10 mouse cellular contexts compared by ENCODE assay signal in the genomic region with DNA sequence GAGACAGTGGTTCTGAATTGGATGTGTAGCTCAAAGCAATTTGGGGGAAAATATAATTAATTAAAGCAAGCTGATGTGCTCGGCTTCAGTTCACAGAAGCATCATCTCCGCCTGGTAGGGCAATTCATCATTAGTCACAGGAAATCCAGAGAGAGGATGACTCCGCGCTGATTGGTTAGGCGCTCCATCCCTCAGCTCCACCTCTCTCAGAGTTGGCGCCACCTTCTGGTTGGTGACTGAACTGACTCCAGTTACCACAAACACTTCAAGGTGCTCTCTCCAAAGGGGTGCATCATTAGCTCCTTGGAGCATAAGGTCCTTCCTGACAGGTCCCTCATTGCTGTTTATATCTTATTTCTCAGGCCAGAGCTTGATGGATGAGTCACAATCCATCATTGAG. TPM values are rescaled to one million over a fixed set of nuclear protein-coding genes. Genes with fewer than 3 reads are reported as not detected.
DNase-seq lines count a peak whose midpoint lies in the region; ATAC-seq lines count a peak whose summit lies in the region.
"Had no signal": no experiment of that assay in that cellular context is flagged by ENCODE, and none has a peak within 500 bp of the region (broad histone marks: within the 10 kb centered on the region; RNA-seq: fewer than 3 reads in every experiment).

No protein-coding gene starts in this region.

- H3K27me3 ChIP-seq in liver, embryonic 11.5 days (replicated peaks; ENCODE audit: control insufficient read depth, insufficient read depth, low read length): no peaks in the 10 kb centered on the region
- no peaks in the 10 kb centered on the region for H3K27me3 ChIP-seq in forebrain, embryonic 14.5 days (replicated peaks; ENCODE audit: control insufficient read depth, insufficient read depth, low read length)
- H3K27me3 ChIP-seq: lung, embryonic 15.5 days had no signal

- no peaks in the 10 kb centered on the region for H3K4me1 ChIP-seq in liver, embryonic 11.5 days (replicated peaks; ENCODE audit: control insufficient read depth, insufficient read depth, low read length)
- H3K4me1 ChIP-seq in forebrain, embryonic 14.5 days (ENCODE audit: control insufficient read depth, insufficient read depth, low read length): no peaks in the 10 kb centered on the region
- H3K4me1 ChIP-seq: lung, embryonic 15.5 days had no signal

- no peak overlapping the region for H3K9ac ChIP-seq in liver, embryonic 11.5 days (ENCODE audit: low read depth, low read length)
- H3K9ac ChIP-seq in forebrain, embryonic 14.5 days (ENCODE audit: low read length): no peak overlapping the region
- H3K9ac ChIP-seq: lung, embryonic 15.5 days had no signal

- H3K36me3 ChIP-seq in liver, embryonic 11.5 days (ENCODE audit: control insufficient read depth, insufficient read depth, low read length): no peaks in the 10 kb centered on the region
- no peaks in the 10 kb centered on the region for H3K36me3 ChIP-seq in forebrain, embryonic 14.5 days (ENCODE audit: control insufficient read depth, insufficient read depth, low read length)
- H3K36me3 ChIP-seq: lung, embryonic 15.5 days had no signal

- H3K4me2 ChIP-seq in liver, embryonic 11.5 days: no peak overlapping the region
- H3K4me2 ChIP-seq in forebrain, embryonic 14.5 days (ENCODE audit: low read length): no peak overlapping the region
- H3K4me2 ChIP-seq: lung, embryonic 15.5 days had no signal

- peak; percentile 47 for DNase-seq in liver
- no peak for DNase-seq in liver, embryonic 11.5 days (ENCODE audit: low spot score)
- peak; percentile 45 for DNase-seq in gastrocnemius, postnatal 10 days
- DNase-seq in lung, adult 18-20 months: peak; percentile 66 to 69
- peak; percentile 52 to 82 for DNase-seq in spleen, postnatal 4 days (ENCODE audit: low spot score in 2 of 2)
- DNase-seq in forebrain, embryonic 14.5 days (ENCODE audit: low spot score): no peak

- no peak overlapping the region for H3K4me3 ChIP-seq in liver, embryonic 11.5 days (ENCODE audit: low read depth, low read length)
- H3K4me3 ChIP-seq in forebrain, embryonic 14.5 days (ENCODE audit: low read depth, low read length): no peak overlapping the region
- H3K4me3 ChIP-seq: lung, embryonic 15.5 days had no signal

- 44% methylated on average over 6 of the region's 6 CpGs for WGBS in liver, embryonic 11.5 days
- WGBS in forebrain, embryonic 14.5 days: 53% methylated on average over 6 of the region's 6 CpGs

- H3K27ac ChIP-seq in liver, embryonic 11.5 days (ENCODE audit: low read depth, low read length): no peak overlapping the region
- H3K27ac ChIP-seq in forebrain, embryonic 14.5 days (ENCODE audit: low read depth, low read length): no peak overlapping the region
- H3K27ac ChIP-seq: lung, embryonic 15.5 days had no signal

- no peak for ATAC-seq in liver, embryonic 11.5 days (replicated peaks; ENCODE audit: low FRiP score)
- ATAC-seq in activated CD4-positive, CD25-positive, alpha-beta regulatory T cell, adult 4 months: peak; percentile 99
- no peak for ATAC-seq in forebrain, embryonic 14.5 days
- ATAC-seq in frontal cortex, adult (ENCODE audit: low TSS enrichment): no peak

- H3K9me3 ChIP-seq in liver, embryonic 11.5 days (ENCODE audit: control insufficient read depth, low read length): no peaks in the 10 kb centered on the region
- H3K9me3 ChIP-seq in forebrain, embryonic 14.5 days (replicated peaks; ENCODE audit: control insufficient read depth, low read length): no peaks in the 10 kb centered on the region
- H3K9me3 ChIP-seq: lung, embryonic 15.5 days had no signal

RNA-seq across cellular contexts. Expression of gene Ghsr, which starts 25.6 kb away (rescaled TPM):
- not detected in 2 replicates for polyA plus RNA-seq in liver, embryonic 11.5 days (2014; fragmentation: Nextera tagmentation; extraction: Ambion mirVana)
- polyA plus RNA-seq in activated CD4-positive, CD25-positive, alpha-beta regulatory T cell, adult 4 months (2017; shearing (Covaris generic)): not detected
- total RNA-seq in gastrocnemius, postnatal 10 days (2021): not detected
- polyA plus RNA-seq in forebrain, embryonic 14.5 days (2014; fragmentation: Nextera tagmentation; extraction: Ambion mirVana): not detected in 2 replicates
- polyA plus RNA-seq: embryonic facial prominence, embryonic 14.5 days; lung, embryonic 15.5 days had no signal

RNA-seq across cellular contexts. Expression of gene Tnfsf10, which starts 28.7 kb away (rescaled TPM):
- 0.03 and 0.05 TPM in 2 replicates for polyA plus RNA-seq in liver, embryonic 11.5 days (2014; fragmentation: Nextera tagmentation; extraction: Ambion mirVana)
- polyA plus RNA-seq in activated CD4-positive, CD25-positive, alpha-beta regulatory T cell, adult 4 months (2017; shearing (Covaris generic)): 10 to 100 TPM; 18.8 to 23.6 TPM
- 1 to 10 TPM; 5.3 to 6.1 TPM for total RNA-seq in gastrocnemius, postnatal 10 days (2021)
- 0.07 and 0.19 TPM in 2 replicates for polyA plus RNA-seq in forebrain, embryonic 14.5 days (2014; fragmentation: Nextera tagmentation; extraction: Ambion mirVana)

Comparison
In these comparisons a context has a peak if more than half of its experiments do, and no peak if none do; other contexts are left out.
1. DNase-seq: peak in liver (single experiment), gastrocnemius, postnatal 10 days (single experiment), lung, adult 18-20 months (2 of 2) and spleen, postnatal 4 days (2 of 2); none in liver, embryonic 11.5 days (single experiment) and forebrain, embryonic 14.5 days (single experiment).
2. RNA of gene Tnfsf10, which starts 28.7 kb away (polyA plus RNA-seq): 18.8 to 23.6 TPM in activated CD4-positive, CD25-positive, alpha-beta regulatory T cell, adult 4 months; 0.07 to 0.19 TPM in forebrain, embryonic 14.5 days and 0.03 to 0.05 TPM in liver, embryonic 11.5 days; every median in the first group is over 10 times any median in the second.